Mouse (Mus musculus) 416B (cell line): Measurements from ENCODE around the gene Gm43638.
"Not testable (repeated sequence)": the region's sequence is repeated elsewhere in the genome, so short reads cannot be mapped to it uniquely, and the experiment has no call there.

Experiments used
- DNase-seq: peaks from one replicate; pipeline ENCODE4 v3.0.0; 2011; ENCODE audit warnings: low read depth

Gene Gm43638

DNA sequence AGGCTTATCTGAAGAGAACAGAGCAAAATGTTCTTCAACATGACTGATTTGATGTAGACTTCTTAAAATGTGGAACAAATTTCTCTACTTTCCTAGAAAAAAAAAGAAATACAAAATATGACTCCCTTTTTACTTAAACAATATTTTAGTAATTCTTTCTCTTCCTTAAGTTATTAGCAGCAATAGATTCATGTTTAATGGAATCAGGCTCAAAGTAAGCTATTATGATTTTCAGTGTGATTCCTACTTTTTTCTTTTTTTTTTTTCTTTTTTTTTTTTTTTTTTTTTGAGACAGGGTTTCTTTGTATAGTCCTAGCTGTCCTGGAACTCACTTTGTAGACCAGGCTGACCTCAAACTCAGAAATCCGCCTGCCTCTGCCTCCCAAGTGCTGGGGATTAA, at the start of gene Gm43638:
Gm43638 (minus strand) TSS at position 101 of the 400 bp plus-strand sequence.
- not testable (repeated sequence) for DNase-seq

DNA sequence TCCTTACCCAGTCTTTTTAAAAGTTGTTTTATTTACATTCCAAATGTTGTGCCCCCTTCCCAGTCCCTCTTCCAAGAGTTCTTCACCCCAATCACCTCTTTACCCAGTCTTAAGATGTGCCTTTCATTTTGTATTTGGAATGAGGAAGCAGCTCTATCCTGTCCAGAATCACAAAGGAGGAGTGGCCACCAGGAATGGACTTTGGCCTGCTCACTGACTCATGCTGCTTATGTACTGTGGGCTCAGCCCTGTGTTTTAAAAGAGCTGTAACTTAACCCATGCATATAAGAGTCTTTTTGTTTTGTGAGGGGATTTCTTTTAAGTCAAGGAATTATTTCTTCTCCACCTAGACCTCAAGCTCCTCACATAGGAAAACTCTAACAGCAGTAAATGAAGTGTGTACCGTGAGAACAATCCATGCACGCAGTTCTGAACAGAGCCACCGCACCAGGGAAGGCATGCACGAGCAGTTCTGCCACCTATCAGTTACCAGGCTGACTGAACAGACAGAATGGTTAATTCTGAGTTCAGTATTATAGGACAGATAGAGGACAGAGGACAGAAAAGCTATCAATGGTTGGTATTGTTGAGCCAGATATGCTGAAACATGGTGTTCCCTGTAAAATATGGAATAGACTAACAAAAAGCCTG, 49.5 kb upstream of the Gm43638 start:
- no peak for DNase-seq

DNA sequence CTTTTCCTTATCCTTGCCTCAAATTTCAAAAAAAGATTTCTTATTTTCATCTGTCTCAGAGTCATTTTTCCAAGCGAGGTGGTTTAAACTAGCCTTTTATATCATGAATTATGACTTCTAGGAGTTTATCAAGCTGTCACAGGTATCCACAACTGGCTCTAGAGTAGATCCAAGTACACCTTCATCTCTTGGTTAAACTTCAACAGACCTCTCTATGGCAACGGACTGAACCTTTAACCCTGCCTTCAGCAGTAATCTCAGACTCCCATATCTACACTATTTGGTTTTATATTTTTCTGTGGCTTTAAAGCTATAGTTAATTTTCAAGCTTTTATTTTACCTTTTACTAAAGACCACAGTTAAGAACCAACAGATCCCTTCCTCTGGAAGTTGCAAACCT, 45.7 kb upstream of the Gm43638 start:
- no peak for DNase-seq

DNA sequence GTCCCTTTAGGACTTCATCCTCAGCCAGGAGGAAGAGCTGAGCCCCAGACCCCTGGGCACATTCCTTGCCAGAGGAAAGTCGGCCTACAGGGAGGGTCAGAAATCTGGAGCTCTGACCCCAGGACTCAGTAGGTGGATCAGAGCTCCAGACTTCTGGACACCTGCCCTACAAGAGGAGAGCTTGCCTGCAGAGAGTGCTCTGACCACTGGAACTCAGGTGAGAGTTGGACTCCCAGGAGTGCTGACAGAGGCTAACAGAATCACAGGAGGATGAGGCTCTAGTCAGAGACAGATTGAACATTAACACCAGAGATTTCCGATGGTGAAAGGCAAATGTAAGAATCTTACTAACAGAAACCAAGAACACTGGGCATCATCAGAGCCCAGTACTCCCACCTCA, 37.0 kb upstream of the Gm43638 start:
- not testable (repeated sequence) for DNase-seq

DNA sequence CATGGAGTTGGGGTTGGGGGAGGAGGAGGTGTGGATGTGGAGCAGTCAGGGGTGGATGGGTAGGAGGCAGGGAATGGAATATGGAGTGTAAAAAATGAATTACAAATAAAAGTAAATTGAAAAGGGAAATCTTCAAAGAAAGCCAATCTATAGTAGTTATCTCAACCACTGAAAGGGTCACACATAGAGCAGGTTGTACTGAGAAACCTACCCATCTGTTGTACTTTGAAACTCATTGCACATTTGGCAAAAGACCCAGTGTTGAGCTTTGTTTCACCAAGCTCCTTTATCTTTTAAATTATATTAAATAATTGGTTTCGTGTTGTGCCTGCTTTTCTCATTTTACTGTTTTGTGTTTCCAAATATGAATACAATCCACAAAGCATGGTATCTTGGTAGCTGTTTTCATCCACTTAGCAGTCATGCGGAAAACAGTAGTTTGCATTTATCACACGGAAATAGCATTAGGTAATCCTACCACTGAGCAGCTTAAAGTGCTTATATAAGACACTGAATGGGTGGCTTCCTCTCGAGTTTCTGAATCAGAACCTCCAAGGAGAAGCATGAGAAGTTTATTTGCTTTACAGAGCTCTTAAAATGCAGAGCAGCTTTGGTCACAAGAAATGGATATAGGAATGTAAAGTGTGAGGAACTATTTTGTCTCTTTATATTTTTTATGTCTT, 19.3 kb upstream of the Gm43638 start:
- DNase-seq, result no peak

DNA sequence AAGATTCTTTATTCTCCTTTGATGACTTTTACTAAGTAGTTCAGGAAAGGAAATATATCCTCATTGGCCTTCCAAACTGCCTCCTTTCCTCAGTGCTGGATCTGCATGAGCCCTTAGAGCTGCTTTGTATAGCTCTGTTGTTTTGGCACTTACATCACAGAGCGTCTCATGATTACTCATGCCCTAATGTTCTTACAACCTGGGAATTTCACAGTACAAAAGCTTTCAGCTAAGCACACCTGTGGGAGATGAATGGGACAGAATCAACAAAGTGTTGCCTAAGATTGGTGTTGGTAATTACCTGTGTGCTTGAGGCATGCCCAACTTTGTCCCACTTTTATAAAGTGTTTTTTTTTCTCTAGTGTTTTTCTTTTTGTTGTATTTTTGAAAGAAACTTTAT, 16.1 kb upstream of the Gm43638 start:
- no peak for DNase-seq

DNA sequence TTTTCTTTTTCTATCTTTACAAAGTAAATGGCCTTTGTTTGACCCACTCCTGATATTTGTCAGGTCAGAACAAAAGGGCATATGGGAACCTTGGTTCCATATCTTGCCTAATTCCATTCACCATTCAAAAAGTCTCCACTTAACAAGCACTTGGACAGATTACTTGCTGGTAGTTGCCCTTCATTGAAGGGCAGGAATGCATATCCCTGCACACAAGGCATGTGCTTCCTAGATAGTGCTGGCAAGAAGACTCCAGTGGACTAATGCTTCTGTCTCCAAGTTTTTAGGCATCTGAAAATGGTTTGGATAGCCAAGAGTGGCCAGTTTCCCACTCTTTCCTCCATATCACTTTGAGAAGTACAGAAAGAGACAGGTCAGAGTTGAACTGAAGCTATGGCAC, 12.7 kb upstream of the Gm43638 start:
- no peak for DNase-seq

DNA sequence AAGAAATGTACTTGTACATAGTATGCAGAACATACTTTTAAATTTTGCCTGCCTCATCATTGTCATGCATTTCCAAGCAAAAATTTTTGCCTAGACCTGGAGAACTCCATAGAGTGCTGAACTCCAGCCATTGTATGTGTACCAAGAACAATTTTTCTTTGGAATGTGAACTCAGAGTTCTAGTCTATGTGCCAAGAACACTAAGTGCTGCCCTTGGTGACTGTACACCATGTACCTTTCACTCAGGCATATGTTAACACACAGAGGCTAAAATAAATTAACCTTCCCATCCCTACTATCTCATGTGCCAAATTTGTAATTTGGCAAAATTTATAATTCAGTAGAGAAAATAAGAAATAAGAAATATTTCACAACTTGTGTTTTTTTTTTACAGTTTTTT, 12.3 kb upstream of the Gm43638 start:
- no peak for DNase-seq

DNA sequence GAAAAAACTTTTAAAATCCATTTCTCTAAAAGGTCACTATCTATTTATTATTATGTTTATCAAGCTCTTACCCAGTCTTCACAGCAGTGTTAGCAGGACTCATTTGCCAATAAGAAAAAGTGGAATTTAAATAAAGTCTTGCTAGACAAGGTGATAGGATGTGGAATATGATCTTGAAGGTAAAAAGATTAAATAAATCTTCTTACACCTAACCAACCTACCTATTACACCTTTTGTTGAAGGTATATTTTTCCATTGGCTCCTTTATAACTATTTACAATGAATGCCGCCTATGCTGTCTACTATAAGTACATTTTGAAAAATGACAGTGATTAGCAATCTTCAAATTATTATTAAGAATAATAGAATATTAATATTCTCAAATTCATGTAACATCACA, 4.2 kb upstream of the Gm43638 start, which contains the start of gene Ugt2a1:
Ugt2a1 (minus strand) TSS at position 101 of the 400 bp plus-strand sequence.
- DNase-seq, result no peak

DNA sequence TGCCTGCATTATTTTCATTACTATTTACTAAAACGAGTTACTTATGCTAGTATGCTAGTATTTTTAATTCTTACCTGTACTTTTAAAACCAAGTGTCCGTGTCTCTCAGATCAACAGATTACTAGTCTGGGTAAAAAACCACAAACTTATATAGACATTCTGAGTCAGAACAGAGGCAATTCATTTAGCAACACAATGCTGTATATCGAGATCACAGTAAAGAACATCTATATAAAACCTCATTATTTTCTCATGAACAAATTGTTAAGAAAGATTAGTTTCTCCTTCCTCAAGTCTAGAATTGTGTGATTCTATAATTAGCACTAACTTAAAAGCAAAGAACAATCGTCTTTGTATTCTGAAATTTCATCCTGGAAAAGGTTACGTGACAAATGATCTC, 4.4 kb downstream of the Gm43638 start, which contains the start of gene Ugt2a2:
Ugt2a2 (minus strand) TSS at position 101 of the 400 bp plus-strand sequence.
- no peak for DNase-seq

DNA sequence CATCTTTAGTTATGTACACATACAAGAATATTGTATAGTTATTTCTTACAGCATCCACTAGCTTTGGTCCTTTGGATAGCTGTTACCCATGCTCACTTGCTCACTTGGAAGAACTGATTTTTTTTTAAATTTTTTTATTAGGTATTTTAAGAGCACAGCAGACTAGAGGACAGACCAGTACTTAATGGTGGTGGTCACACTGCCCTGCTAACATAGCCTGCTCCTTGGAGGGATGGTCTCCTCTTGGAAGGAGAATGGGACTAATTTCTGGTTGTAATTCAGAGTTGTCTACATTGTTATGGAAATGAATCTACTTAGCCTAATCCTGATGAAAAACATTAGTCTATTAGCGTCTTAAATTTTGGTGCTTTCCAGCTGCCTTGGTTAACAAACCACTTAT, 27.8 kb downstream of the Gm43638 start:
- no peak for DNase-seq

DNA sequence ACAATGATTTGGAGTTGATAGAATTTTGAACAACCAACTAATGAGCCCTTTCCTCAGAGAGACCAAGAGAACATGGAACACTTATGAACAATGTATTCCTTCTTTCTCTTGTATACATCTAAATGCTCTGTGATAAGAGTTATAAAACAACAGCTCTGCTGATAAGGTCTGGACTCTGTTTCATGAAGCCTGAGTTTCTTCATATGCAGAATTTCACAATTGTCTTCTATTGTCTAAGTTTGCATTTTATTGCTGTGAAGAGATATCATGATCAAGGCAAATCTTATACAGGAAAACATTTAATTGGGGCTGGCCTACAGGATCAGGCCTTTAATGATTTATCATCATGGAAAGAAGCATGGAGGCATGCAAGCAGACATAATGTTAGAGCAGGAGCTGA, 28.9 kb downstream of the Gm43638 start:
- DNase-seq, result no peak

DNA sequence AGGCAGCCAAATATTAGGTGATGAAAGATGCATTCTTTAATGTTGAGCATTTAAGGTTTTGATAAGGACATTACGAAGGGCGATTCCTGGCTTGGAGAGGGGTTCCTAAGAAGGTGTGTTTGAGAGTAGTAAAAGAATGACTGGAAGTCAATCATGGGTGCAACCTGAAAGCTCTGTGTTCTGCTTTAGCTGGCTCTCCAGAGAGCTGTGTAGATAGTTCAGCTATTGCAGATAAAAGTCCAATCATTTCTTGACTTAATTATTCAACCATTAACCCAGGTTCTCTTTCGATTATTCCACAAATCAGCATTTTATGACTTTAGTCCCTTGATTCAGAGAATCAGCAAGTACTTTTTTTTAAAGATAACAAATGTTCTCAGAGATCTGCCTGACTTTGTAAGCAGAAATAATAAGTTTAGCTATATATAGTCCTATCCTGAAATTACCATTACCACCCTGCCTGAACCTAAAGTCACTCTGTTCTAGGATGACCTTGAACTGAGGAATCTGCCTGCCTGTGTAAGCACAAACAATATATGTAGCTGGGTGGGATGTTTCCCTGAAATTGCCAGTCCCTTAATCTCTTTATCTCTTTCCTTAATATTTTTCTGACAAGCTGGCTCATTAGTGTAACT, 30.3 kb downstream of the Gm43638 start:
- no peak for DNase-seq

DNA sequence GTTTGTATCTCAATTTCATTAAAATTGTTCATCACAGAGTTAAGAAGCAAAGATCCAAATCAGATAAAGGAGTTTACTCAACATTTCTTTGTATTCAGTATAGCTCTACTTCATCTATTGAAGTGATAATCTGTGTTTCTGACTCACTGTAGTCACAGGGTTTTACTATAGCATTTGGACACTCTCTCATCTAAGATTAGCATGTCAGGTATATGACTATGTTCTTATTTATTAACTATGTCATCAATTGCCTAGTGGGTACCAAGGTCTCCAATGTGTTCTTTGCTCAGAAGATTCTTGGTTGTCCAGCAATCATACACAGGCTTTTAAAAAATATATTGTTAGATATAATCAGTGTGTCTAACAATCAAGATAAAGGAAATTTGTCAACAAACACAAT, 31.1 kb downstream of the Gm43638 start:
- DNase-seq, result no peak

DNA sequence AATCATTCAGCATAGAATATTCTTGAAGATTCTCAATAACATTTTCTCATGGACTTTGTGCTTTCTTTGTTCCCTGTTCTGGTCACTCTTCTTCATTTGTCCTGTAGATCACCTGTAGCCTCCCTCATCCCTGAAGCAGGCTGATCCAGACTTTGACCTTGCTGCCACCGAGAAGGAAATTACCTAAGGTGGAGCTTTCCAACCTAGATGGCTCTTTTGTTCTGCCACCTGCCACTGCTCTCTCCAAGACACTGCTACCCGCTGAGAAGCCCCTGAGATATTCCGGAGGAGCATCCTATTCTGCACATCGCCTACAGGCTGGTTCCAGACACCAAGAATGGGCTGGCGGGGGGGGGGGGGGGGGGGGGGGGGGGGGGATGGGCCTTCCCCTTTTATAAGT, 34.1 kb downstream of the Gm43638 start:
- DNase-seq, result not testable (repeated sequence)

DNA sequence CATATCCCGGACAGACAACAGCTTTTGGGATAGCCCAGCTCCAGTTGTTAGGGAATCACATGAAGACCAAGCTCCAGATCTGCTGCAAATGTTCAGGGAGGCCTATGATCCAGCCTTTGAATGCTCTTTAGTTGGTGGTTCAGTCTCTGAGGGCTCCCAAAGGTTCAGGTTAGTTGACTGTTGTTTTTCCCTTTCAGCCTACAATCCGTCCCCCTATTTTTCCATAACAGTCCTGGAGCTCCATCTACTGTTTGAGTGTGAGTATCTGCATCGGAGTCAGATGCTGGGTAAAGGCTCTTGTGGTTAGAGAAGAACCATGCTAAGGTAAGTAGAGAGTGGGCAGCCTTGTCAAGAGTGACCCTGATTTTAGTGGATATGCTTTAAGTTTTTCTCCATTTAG, 50.3 kb downstream of the Gm43638 start:
- DNase-seq, result peak; percentile 18

DNA sequence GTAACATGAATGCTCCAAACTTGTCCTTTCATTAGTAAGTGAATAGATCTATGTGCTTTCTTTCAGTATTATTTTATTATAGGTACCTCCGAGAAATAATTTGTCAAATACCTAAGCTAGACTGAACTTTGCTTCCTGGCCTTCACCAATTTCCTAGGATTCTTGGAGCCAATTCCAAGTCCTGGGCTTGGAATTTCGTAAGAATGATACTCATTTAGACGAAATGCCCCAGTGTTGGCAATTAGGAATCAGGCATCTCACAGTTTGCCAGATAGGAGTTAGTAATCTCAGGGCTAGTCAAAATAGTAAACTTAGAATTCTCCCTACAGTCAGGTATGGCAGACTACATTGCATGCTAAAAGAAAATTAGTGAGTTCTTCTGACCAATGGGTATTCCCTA, 60.9 kb downstream of the Gm43638 start:
- no peak for DNase-seq

DNA sequence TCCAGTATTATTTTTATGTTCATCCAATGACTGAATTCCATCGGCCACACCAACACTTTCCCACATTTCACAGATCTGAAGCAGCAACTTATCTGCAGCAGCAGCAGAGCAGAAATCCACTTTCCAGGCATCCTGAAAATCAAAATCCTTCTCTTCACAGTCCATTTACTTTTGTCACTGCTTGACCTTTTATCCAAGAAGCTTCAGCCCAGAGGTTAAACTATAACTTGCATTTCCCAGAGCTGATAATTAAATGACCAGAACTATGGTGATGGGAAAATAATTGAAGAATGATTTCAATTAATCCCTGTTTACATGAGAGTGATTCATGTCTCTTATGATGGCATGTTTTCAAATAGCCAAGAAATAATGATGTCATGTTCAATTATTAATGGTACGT, 62.6 kb downstream of the Gm43638 start, which contains the start of gene Ugt2b38:
Ugt2b38 (minus strand) TSS at position 163 of the 400 bp plus-strand sequence.
- not testable (repeated sequence) for DNase-seq
